ENCODE assay signal across 8 mouse cellular contexts in genomic region chr9:83686511-83687100, GRCm38 (mm10).
DNase-seq lines count a peak whose midpoint lies in the region; ATAC-seq and TF ChIP-seq lines count a peak whose summit lies in the region.

No protein-coding gene starts in this region.

- no peaks in the 10 kb centered on the region for H3K36me3 ChIP-seq in forebrain, embryonic 10.5 days (replicated peaks)
- H3K36me3 ChIP-seq in hindbrain, embryonic 16.5 days (ENCODE audit: control insufficient read depth, insufficient read depth, low read length) = no peaks in the 10 kb centered on the region
- no peaks in the 10 kb centered on the region for H3K36me3 ChIP-seq in limb, embryonic 12.5 days
- H3K36me3 ChIP-seq in stomach, postnatal 0 days (ENCODE audit: control insufficient read depth, insufficient read depth, low read length) = no peaks in the 10 kb centered on the region

- H3K4me2 ChIP-seq in hindbrain, embryonic 16.5 days (ENCODE audit: low read length) = peak overlapping the region; percentile 57
- peak overlapping the region; percentile 53 for H3K4me2 ChIP-seq in limb, embryonic 12.5 days
- peak overlapping the region; percentile 18 for H3K4me2 ChIP-seq in stomach, postnatal 0 days (replicated peaks; ENCODE audit: low read depth)

- H3K27me3 ChIP-seq in forebrain, embryonic 10.5 days (ENCODE audit: poor library complexity, severe bottlenecking) = peaks cover 51% of the 10 kb centered on the region
- no peaks in the 10 kb centered on the region for H3K27me3 ChIP-seq in hindbrain, embryonic 16.5 days (replicated peaks; ENCODE audit: control insufficient read depth, insufficient read depth, low read length)
- peaks cover 8% of the 10 kb centered on the region for H3K27me3 ChIP-seq in limb, embryonic 12.5 days
- no peaks in the 10 kb centered on the region for H3K27me3 ChIP-seq in stomach, postnatal 0 days (ENCODE audit: control insufficient read depth, insufficient read depth, low read length)

- H3K4me1 ChIP-seq in forebrain, embryonic 10.5 days = peaks cover 37% of the 10 kb centered on the region
- H3K4me1 ChIP-seq in hindbrain, embryonic 16.5 days (ENCODE audit: control insufficient read depth, insufficient read depth, low read depth, low read length) = peaks cover 17% of the 10 kb centered on the region
- H3K4me1 ChIP-seq in limb, embryonic 12.5 days (replicated peaks) = peaks cover 25% of the 10 kb centered on the region
- no peaks in the 10 kb centered on the region for H3K4me1 ChIP-seq in stomach, postnatal 0 days (replicated peaks; ENCODE audit: control insufficient read depth, insufficient read depth)

- H3K9ac ChIP-seq in hindbrain, embryonic 16.5 days (ENCODE audit: low read depth, low read length) = peak overlapping the region; percentile 28
- no peak overlapping the region for H3K9ac ChIP-seq in limb, embryonic 12.5 days (replicated peaks)
- no peak overlapping the region for H3K9ac ChIP-seq in stomach, postnatal 0 days (ENCODE audit: low read length)

- 22% methylated on average over 18 of the region's 18 CpGs for WGBS in forebrain, embryonic 10.5 days
- 2% methylated on average over 18 of the region's 18 CpGs for WGBS in hindbrain, embryonic 16.5 days
- WGBS in limb, embryonic 12.5 days = 9% methylated on average over 18 of the region's 18 CpGs
- 24% methylated on average over 18 of the region's 18 CpGs for WGBS in stomach, postnatal 0 days

- no peak for TF ChIP-seq EP300 in stomach, postnatal 0 days (optimal IDR thresholded peaks at IDR 0.05)

- peak overlapping the region; percentile 74 for H3K27ac ChIP-seq in forebrain, embryonic 10.5 days
- peak overlapping the region; percentile 29 for H3K27ac ChIP-seq in hindbrain, embryonic 16.5 days (ENCODE audit: low read depth, low read length)
- H3K27ac ChIP-seq in limb, embryonic 12.5 days = no peak overlapping the region
- H3K27ac ChIP-seq in stomach, postnatal 0 days (replicated peaks) = no peak overlapping the region

- no peak for TF ChIP-seq CTCF in stomach, postnatal 0 days (IDR thresholded peaks at IDR 0.05; ENCODE audit: low read depth)

- H3K4me3 ChIP-seq in forebrain, embryonic 10.5 days = peak overlapping the region; percentile 36
- peak overlapping the region; percentile 29 for H3K4me3 ChIP-seq in hindbrain, embryonic 16.5 days (ENCODE audit: low read length)
- peak overlapping the region; percentile 26 for H3K4me3 ChIP-seq in limb, embryonic 12.5 days (replicated peaks)
- no peak overlapping the region for H3K4me3 ChIP-seq in stomach, postnatal 0 days (ENCODE audit: low read depth, low read length)

- peak; percentile 30 for DNase-seq in adrenal gland, adult 2 months
- no peak for DNase-seq in adrenal gland, adult 8-10 months
- DNase-seq in brain, adult 2 months (ENCODE audit: low read depth, low spot score) = peak; percentile 68
- peak; percentile 58 for DNase-seq in forebrain, embryonic 10.5 days (ENCODE audit: extremely low spot score, low spot score)
- DNase-seq in stomach, postnatal 0 days (ENCODE audit: low spot score) = no peak
- DNase-seq in T-cell, adult 2 months (ENCODE audit: low spot score) = no peak

- no peaks in the 10 kb centered on the region for H3K9me3 ChIP-seq in forebrain, embryonic 10.5 days
- H3K9me3 ChIP-seq in hindbrain, embryonic 16.5 days (ENCODE audit: control insufficient read depth, low read length) = no peaks in the 10 kb centered on the region
- no peaks in the 10 kb centered on the region for H3K9me3 ChIP-seq in limb, embryonic 12.5 days
- no peaks in the 10 kb centered on the region for H3K9me3 ChIP-seq in stomach, postnatal 0 days (ENCODE audit: control insufficient read depth, low read length)

- peak; percentile 60 for ATAC-seq in hindbrain, embryonic 16.5 days
- no peak for ATAC-seq in limb, embryonic 12.5 days (ENCODE audit: insufficient number of reproducible peaks, insufficient read depth, low FRiP score, low TSS enrichment, low read depth)
- no peak for ATAC-seq in stomach, postnatal 0 days (ENCODE audit: low FRiP score, low TSS enrichment)

Comparison
In these comparisons a context has a peak if more than half of its experiments do, and no peak if none do; other contexts are left out.
1. DNase-seq: peak in adrenal gland, adult 2 months (single experiment), brain, adult 2 months (single experiment) and forebrain, embryonic 10.5 days (single experiment); none in adrenal gland, adult 8-10 months (single experiment), stomach, postnatal 0 days (single experiment) and T-cell, adult 2 months (single experiment).
2. H3K27ac ChIP-seq: peak in forebrain, embryonic 10.5 days (single experiment) and hindbrain, embryonic 16.5 days (single experiment); none in limb, embryonic 12.5 days (single experiment) and stomach, postnatal 0 days (single experiment).
3. Peak in every context shown above with its lines, with median percentiles within 50 percentile points of each other: H3K4me2 ChIP-seq.